Mouse (Mus musculus) CH12.LX (cell line): ENCODE results near the gene Pcp4l1. TPM values are rescaled to one million over a fixed set of nuclear protein-coding genes. Genes with fewer than 3 reads are reported as not detected.

Experiments
- DNase-seq: peaks from one replicate; pipeline ENCODE4 v3.0.0-alpha.2; 2013; ENCODE audit errors: extremely low read depth
- H3K27ac ChIP-seq: 2 replicates; pipeline ENCODE4 v1.5.1; 2012; ENCODE audit warnings: low read depth, mild to moderate bottlenecking, control low read depth, moderate library complexity; ENCODE audit not compliant: insufficient read depth
- H3K27me3 ChIP-seq: replicated peaks from 2 replicates; pipeline ENCODE3; 2012; ENCODE audit warnings: inconsistent platforms
- H3K36me3 ChIP-seq, 2 experiments: replicated peaks in 1 of 2; 2 replicates each; pipeline versions ENCODE3 to v1.6.1; 2012; ENCODE audit warnings: inconsistent platforms in 1 of 2, low read length in 1 of 2, mild to moderate bottlenecking in 1 of 2, mixed read lengths in 1 of 2, moderate library complexity in 1 of 2; ENCODE audit not compliant: control insufficient read depth in 1 of 2, insufficient read depth in 1 of 2
- H3K4me1 ChIP-seq, 2 experiments: 2 replicates each; pipeline ENCODE4 v1.6.1; 2012; ENCODE audit warnings: inconsistent platforms in 1 of 2, moderate library complexity in 1 of 2; ENCODE audit not compliant: insufficient read depth in 2 of 2, control insufficient read depth in 1 of 2
- H3K4me2 ChIP-seq: 2 replicates; pipeline ENCODE4 v1.6.1; 2012; ENCODE audit warnings: low read depth, mild to moderate bottlenecking, control low read depth; ENCODE audit not compliant: poor library complexity, insufficient read depth, severe bottlenecking
- H3K4me3 ChIP-seq, 3 experiments: fragments of 150-350 bp in 1 of 3; sonication (generic) in 1 of 3; replicated peaks in 1 of 3; 2 replicates each; pipeline versions ENCODE3 to v1.5.1; 2011 to 2012; ENCODE audit warnings: low read depth in 2 of 3, low read length in 2 of 3, mild to moderate bottlenecking in 2 of 3, moderate library complexity in 2 of 3, control low read depth in 1 of 3, improper control_type of control experiment in 1 of 3, inconsistent platforms in 1 of 3, mixed read lengths in 1 of 3; ENCODE audit not compliant: poor library complexity in 1 of 3
- H3K79me2 ChIP-seq: replicated peaks from 2 replicates; pipeline ENCODE4 v1.6.1; 2012; ENCODE audit warnings: mild to moderate bottlenecking, moderate library complexity; ENCODE audit not compliant: control insufficient read depth, poor library complexity, insufficient read depth, severe bottlenecking; ENCODE audit errors: extremely low read depth
- H3K9ac ChIP-seq: 2 replicates; pipeline ENCODE4 v1.6.1; 2012; ENCODE audit warnings: low read depth, mild to moderate bottlenecking, control low read depth, moderate library complexity; ENCODE audit not compliant: insufficient read depth
- H3K9me3 ChIP-seq: replicated peaks from 2 replicates; pipeline ENCODE3; 2012; ENCODE audit warnings: low read length, inconsistent platforms, mixed read lengths
- CTCF ChIP-seq, 2 experiments: IDR thresholded peaks in 1 of 2; conservative IDR thresholded peaks in 1 of 2; 2 replicates each; pipeline ENCODE4 v1.5.1; 2011 to 2012; ENCODE audit warnings: low read depth in 2 of 2, low read length in 2 of 2, improper control_type of control experiment in 1 of 2, inconsistent platforms in 1 of 2, mild to moderate bottlenecking in 1 of 2, moderate library complexity in 1 of 2
- E2F4 ChIP-seq: IDR thresholded peaks from 2 replicates; pipeline ENCODE4 v1.6.1; 2011; ENCODE audit warnings: low read depth, low read length, improper control_type of control experiment; ENCODE audit not compliant: insufficient replicate concordance
- ELF1 ChIP-seq: IDR thresholded peaks from 2 replicates; pipeline ENCODE4 v1.6.1; 2014; ENCODE audit warnings: low read depth, mild to moderate bottlenecking, inconsistent platforms, low read length, improper control_type of control experiment
- GABPA ChIP-seq: IDR thresholded peaks from 2 replicates; pipeline ENCODE4 v1.6.1; 2012; ENCODE audit warnings: low read depth, low read length, improper control_type of control experiment, inconsistent platforms; ENCODE audit not compliant: insufficient replicate concordance
- IRF4 ChIP-seq: IDR thresholded peaks from 2 replicates; pipeline ENCODE4 v1.6.1; 2014; ENCODE audit warnings: low read depth, mild to moderate bottlenecking, inconsistent platforms, low read length, improper control_type of control experiment
- JUN ChIP-seq: IDR thresholded peaks from 2 replicates; pipeline ENCODE4 v1.6.1; 2011; ENCODE audit warnings: low read depth, mild to moderate bottlenecking, low read length, improper control_type of control experiment, moderate library complexity; ENCODE audit not compliant: insufficient read depth
- JUND ChIP-seq: conservative IDR thresholded peaks from 2 replicates; pipeline ENCODE4 v1.6.1; 2011; ENCODE audit warnings: low read depth, low read length, improper control_type of control experiment
- KAT2A ChIP-seq: IDR thresholded peaks from 2 replicates; pipeline ENCODE4 v1.6.1; 2012; ENCODE audit warnings: low read length, improper control_type of control experiment, inconsistent platforms; ENCODE audit not compliant: insufficient replicate concordance
- MAFK ChIP-seq: IDR thresholded peaks from 2 replicates; pipeline ENCODE4 v1.6.1; 2011; ENCODE audit warnings: low read length, improper control_type of control experiment; ENCODE audit not compliant: insufficient replicate concordance
- MAX ChIP-seq: IDR thresholded peaks from 2 replicates; pipeline ENCODE4 v1.6.1; 2011; ENCODE audit warnings: low read length, improper control_type of control experiment
- MAZ ChIP-seq: IDR thresholded peaks from 2 replicates; pipeline ENCODE4 v1.6.1; 2012; ENCODE audit warnings: low read depth, mild to moderate bottlenecking, inconsistent platforms, low read length, improper control_type of control experiment, moderate library complexity
- MEF2A ChIP-seq: IDR thresholded peaks from 2 replicates; pipeline ENCODE4 v1.6.1; 2014; ENCODE audit warnings: low read depth, mild to moderate bottlenecking, inconsistent platforms, low read length, improper control_type of control experiment, borderline replicate concordance
- MYC ChIP-seq: IDR thresholded peaks from 2 replicates; pipeline ENCODE4 v1.6.1; 2011; ENCODE audit warnings: low read depth, mild to moderate bottlenecking, improper control_type of control experiment, low read length
- NRF1 ChIP-seq: IDR thresholded peaks from 2 replicates; pipeline ENCODE4 v1.6.1; 2014; ENCODE audit warnings: low read depth, mild to moderate bottlenecking, inconsistent platforms, low read length, improper control_type of control experiment, moderate library complexity
- POLR2AphosphoS2 ChIP-seq: IDR thresholded peaks from 2 replicates; pipeline ENCODE4 v1.6.1; 2011; ENCODE audit warnings: low read depth, low read length, improper control_type of control experiment
- RAD21 ChIP-seq: IDR thresholded peaks from 2 replicates; pipeline ENCODE4 v1.6.1; 2011; ENCODE audit warnings: low read depth, mild to moderate bottlenecking, low read length, improper control_type of control experiment, moderate library complexity
- SMC3 ChIP-seq: IDR thresholded peaks from 2 replicates; pipeline ENCODE4 v1.6.1; 2011; ENCODE audit warnings: low read depth, low read length, improper control_type of control experiment
- TBP ChIP-seq: conservative IDR thresholded peaks from 2 replicates; pipeline ENCODE4 v1.6.1; 2011; ENCODE audit warnings: low read depth, low read length, improper control_type of control experiment
- TCF12 ChIP-seq: IDR thresholded peaks from 2 replicates; pipeline ENCODE4 v1.6.1; 2014; ENCODE audit warnings: low read depth, mild to moderate bottlenecking, inconsistent platforms, low read length, improper control_type of control experiment
- ZC3H11A ChIP-seq: IDR thresholded peaks from 2 replicates; pipeline ENCODE4 v1.6.1; 2012; ENCODE audit warnings: low read depth, mild to moderate bottlenecking, inconsistent platforms, low read length, improper control_type of control experiment
- ZKSCAN1 ChIP-seq: IDR thresholded peaks from 2 replicates; pipeline ENCODE4 v1.6.1; 2012; ENCODE audit warnings: low read depth, inconsistent platforms, low read length, improper control_type of control experiment, borderline replicate concordance
- ZMIZ1 ChIP-seq: IDR thresholded peaks from 2 replicates; pipeline ENCODE4 v1.6.1; 2012; ENCODE audit warnings: low read depth, mild to moderate bottlenecking, inconsistent platforms, low read length, improper control_type of control experiment
- ZNF384 ChIP-seq: IDR thresholded peaks from 2 replicates; pipeline ENCODE4 v1.6.1; 2012; ENCODE audit warnings: low read depth, low read length, improper control_type of control experiment, inconsistent platforms
- dilution Hi-C: fragments of 300-500 bp; cut with MboI; formaldehyde crosslinking; loops from 2 replicates; pipeline ENCODE4 v1.14.3; 2020; ENCODE audit warnings: low sequenced_read_pairs; ENCODE audit not compliant: extremely low pct_unique_long_range_greater_than_20kb, extremely low pct_ligation_motif_present
- in situ Hi-C: fragments of 300-500 bp; cut with MboI; formaldehyde crosslinking; loops from 3 replicates; pipeline ENCODE4 v1.14.3; 2019; ENCODE audit warnings: low sequenced_read_pairs, low pct_ligation_motif_present, low pct_unique_long_range_greater_than_20kb, mixed read lengths
- polyA plus RNA-seq: library from polyadenylated mRNA; unstranded; fragments of >175 nt; gene quantifications from 2 replicates; pipeline ENCODE4 v1.2.1, GENCODE M21; 2012; ENCODE audit warnings: low read depth; ENCODE audit not compliant: insufficient read length
- total RNA-seq, 2 experiments: library from RNA; depleted of rRNA; stranded (reverse); fragments of 300-350 nt in 1 of 2; fragments of >200 nt in 1 of 2; gene quantifications; 2 replicates each; pipeline ENCODE4 v1.2.3; 2012 to 2014

The Pcp4l1 gene
- total and polyA plus RNA-seq, 3 experiments: not detected

- Histone ChIP-seq H3K9ac (no peak overlapping the region), H3K79me2 (no peaks in the 10 kb centered on the region), H3K27ac (no peak overlapping the region), H3K36me3 (peaks cover 36 to 87% of the 10 kb centered on the region in 2 experiments), H3K4me3 (no peak overlapping the region), H3K4me1 (no peaks in the 10 kb centered on the region), H3K27me3 (no peaks in the 10 kb centered on the region), H3K9me3 (no peaks in the 10 kb centered on the region), H3K4me2 (no peak overlapping the region)
- DNase-seq: no peak
- dilution Hi-C loops (no loop called here), in situ Hi-C loops (no loop called here)
- no peak for TF ChIP-seq CTCF (conservative IDR thresholded peaks at IDR 0.05 in 1 of 2, IDR thresholded peaks at IDR 0.05 in 1 of 2; ENCODE audit: low read depth in 2 of 2, low read length in 2 of 2)
- TF ChIP-seq MEF2A: no peak
- no peak for TF ChIP-seq ZNF384
- TF ChIP-seq MAX: no peak
- TF ChIP-seq ZKSCAN1: no peak
- TF ChIP-seq JUN: no peak
- TF ChIP-seq MAZ: no peak
- no peak for TF ChIP-seq TCF12
- TF ChIP-seq E2F4: no peak
- TF ChIP-seq JUND: no peak
- no peak for TF ChIP-seq NRF1
- no peak for TF ChIP-seq SMC3
Observed at GRCm38 (mm10) chr1:171130971-171131370, 65.1 kb downstream of the Pcp4l1 start.

GRCm38 (mm10) chr1:171129251-171129650 is 66.8 kb downstream of the Pcp4l1 start:
- no peaks in the 10 kb centered on the region for H3K9me3 ChIP-seq
- in situ Hi-C loops (no loop called here), dilution Hi-C loops (no loop called here)
- DNase-seq: no peak
- TF ChIP-seq JUN (no peak), TCF12 (no peak)
- H3K4me2 ChIP-seq: no peak overlapping the region
- H3K27me3 ChIP-seq: no peaks in the 10 kb centered on the region
- no peaks in the 10 kb centered on the region for H3K79me2 ChIP-seq
- no peak overlapping the region for H3K4me3 ChIP-seq
- no peaks in the 10 kb centered on the region for H3K4me1 ChIP-seq
- peaks cover 26 to 73% of the 10 kb centered on the region in 2 experiments for H3K36me3 ChIP-seq
- H3K9ac ChIP-seq: no peak overlapping the region
- H3K27ac ChIP-seq: no peak overlapping the region

DNA sequence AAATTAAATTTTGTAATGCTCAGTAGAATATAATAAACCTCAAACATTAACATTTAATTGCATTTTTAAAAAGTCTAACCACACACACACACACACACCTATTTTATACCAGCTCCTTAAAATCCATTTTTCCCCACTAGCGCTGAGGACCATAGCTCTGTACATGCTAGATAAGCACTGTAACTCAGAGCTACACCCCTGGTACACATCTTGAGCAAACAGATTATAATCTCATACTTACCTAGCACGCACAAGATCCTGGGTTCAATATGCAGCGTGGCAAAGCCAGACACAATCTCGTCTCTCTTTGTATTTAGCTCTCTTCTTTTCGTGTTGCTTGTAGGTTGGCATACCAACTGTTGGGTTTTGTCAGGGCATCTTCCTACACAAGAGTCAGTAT is 71.7 kb downstream of the Pcp4l1 start:
- no peak overlapping the region for H3K27ac ChIP-seq

More for the DNA sequence above, 71.7 kb downstream of the Pcp4l1 start:
- Histone ChIP-seq H3K36me3 (peaks cover 11 to 29% of the 10 kb centered on the region in 2 experiments), H3K4me1 (peaks cover 7 to 15% of the 10 kb centered on the region in 2 experiments), H3K9me3 (no peaks in the 10 kb centered on the region), H3K4me2 (no peak overlapping the region), H3K79me2 (no peaks in the 10 kb centered on the region), H3K4me3 (no peak overlapping the region), H3K9ac (no peak overlapping the region), H3K27me3 (no peaks in the 10 kb centered on the region)
- TF ChIP-seq MYC: no peak
- no peak for TF ChIP-seq ZMIZ1
- TF ChIP-seq POLR2AphosphoS2: no peak
- no peak for TF ChIP-seq NRF1
- TF ChIP-seq ELF1: no peak
- no peak for TF ChIP-seq MAFK
- no peak for TF ChIP-seq KAT2A
- no peak for TF ChIP-seq ZC3H11A
- no peak for TF ChIP-seq MAX
- TF ChIP-seq ZNF384: no peak
- TF ChIP-seq GABPA: no peak
- no peak for TF ChIP-seq SMC3
- TF ChIP-seq MEF2A: no peak
- TF ChIP-seq IRF4: no peak
- TF ChIP-seq JUN: no peak
- no peak for TF ChIP-seq TCF12
- TF ChIP-seq RAD21: no peak
- TF ChIP-seq TBP: no peak
- dilution Hi-C loops: no loop called here
- no peak for DNase-seq
- in situ Hi-C loops: no loop called here
